Mouse (Mus musculus): ENCODE data around the gene Tmem236.

- TF ChIP-seq CTCF (IDR thresholded peaks at IDR 0.05): no peak
- TF ChIP-seq EP300 (IDR thresholded peaks at IDR 0.05): no peak
Observed at GRCm38 (mm10) chr2:14210731-14211130, 36.4 kb downstream of the Tmem236 start.
